Mouse (Mus musculus): Measurements from ENCODE around the gene Acot7. TPM values are rescaled to one million over a fixed set of nuclear protein-coding genes. Genes with fewer than 3 reads are reported as not detected.
A peak's percentile ranks its signal among the peaks of the same experiment; 100 is the strongest.

Acot7 gene
- total and polyA plus RNA-seq, 2 experiments, result 9.3 to 18.4 TPM

GRCm38 (mm10) chr4:152178344-152178864 lies 470 bp downstream of the Acot7 start:
- Histone ChIP-seq H3K36me3 (ENCODE audit: control insufficient read depth, insufficient read depth, low read length) (no peaks in the 10 kb centered on the region), H3K4me3 (ENCODE audit: insufficient read depth, low read depth, low read length) (peak overlapping the region; percentile 88), H3K9ac (ENCODE audit: low read depth, low read length) (peak overlapping the region; percentile 30), H3K27me3 (ENCODE audit: control insufficient read depth, insufficient read depth, low read length) (no peaks in the 10 kb centered on the region), H3K27ac (replicated peaks; ENCODE audit: insufficient read depth, low read depth, low read length) (no peak overlapping the region), H3K4me1 (ENCODE audit: control insufficient read depth, insufficient read depth, low read length) (peaks cover 11% of the 10 kb centered on the region; the same call in 1 of the 2 replicates), H3K79me2 (ENCODE audit: control insufficient read depth, insufficient read depth, low read length) (peaks cover 26% of the 10 kb centered on the region)
- TF ChIP-seq POLR2A (IDR thresholded peaks at IDR 0.05; ENCODE audit: extremely low read depth, insufficient read depth, low read length) (no peak), CTCF (IDR thresholded peaks at IDR 0.05; ENCODE audit: low read depth, low read length) (no peak)
- 2% methylated on average over 35 of the region's 35 CpGs for WGBS
- no peak for DNase-seq (ENCODE audit: extremely low read depth, low read depth, low spot score)

GRCm38 (mm10) chr4:152178916-152179705 lies 1.2 kb downstream of the Acot7 start:
- H3K9ac ChIP-seq (ENCODE audit: low read depth, low read length), result no peak overlapping the region
- 50% methylated on average over 16 of the region's 16 CpGs for WGBS
- TF ChIP-seq POLR2A (IDR thresholded peaks at IDR 0.05; ENCODE audit: extremely low read depth, insufficient read depth, low read length), result no peak
- TF ChIP-seq CTCF (IDR thresholded peaks at IDR 0.05; ENCODE audit: low read depth, low read length), result no peak

GRCm38 (mm10) chr4:152179946-152180660 lies 2.2 kb downstream of the Acot7 start:
- peaks cover 13% of the 10 kb centered on the region; the same call in 1 of the 2 replicates for H3K4me1 ChIP-seq (ENCODE audit: control insufficient read depth, insufficient read depth, low read length)
- no peak for TF ChIP-seq CTCF (IDR thresholded peaks at IDR 0.05; ENCODE audit: low read depth, low read length)
- no peak for TF ChIP-seq POLR2A (IDR thresholded peaks at IDR 0.05; ENCODE audit: extremely low read depth, insufficient read depth, low read length)
- H3K4me3 ChIP-seq (ENCODE audit: insufficient read depth, low read depth, low read length), result no peak overlapping the region
- no peak overlapping the region for H3K9ac ChIP-seq (ENCODE audit: low read depth, low read length)
- WGBS, result 91% methylated on average over 16 of the region's 16 CpGs
- H3K36me3 ChIP-seq (ENCODE audit: control insufficient read depth, insufficient read depth, low read length), result no peaks in the 10 kb centered on the region
- DNase-seq (ENCODE audit: extremely low read depth, low read depth, low spot score), result no peak
- no peak overlapping the region for H3K27ac ChIP-seq (replicated peaks; ENCODE audit: insufficient read depth, low read depth, low read length)
- no peaks in the 10 kb centered on the region for H3K27me3 ChIP-seq (ENCODE audit: control insufficient read depth, insufficient read depth, low read length)
- H3K79me2 ChIP-seq (ENCODE audit: control insufficient read depth, insufficient read depth, low read length), result peaks cover 26% of the 10 kb centered on the region

More at GRCm38 (mm10) chr4:152178916-152179705, 1.2 kb downstream of the Acot7 start:
- Histone ChIP-seq H3K36me3 (ENCODE audit: control insufficient read depth, insufficient read depth, low read length) (no peaks in the 10 kb centered on the region), H3K79me2 (ENCODE audit: control insufficient read depth, insufficient read depth, low read length) (peaks cover 26% of the 10 kb centered on the region), H3K4me3 (ENCODE audit: insufficient read depth, low read depth, low read length) (no peak overlapping the region), H3K27me3 (ENCODE audit: control insufficient read depth, insufficient read depth, low read length) (no peaks in the 10 kb centered on the region), H3K27ac (replicated peaks; ENCODE audit: insufficient read depth, low read depth, low read length) (no peak overlapping the region), H3K4me1 (ENCODE audit: control insufficient read depth, insufficient read depth, low read length) (peaks cover 11% of the 10 kb centered on the region; the same call in 1 of the 2 replicates)
- DNase-seq (ENCODE audit: extremely low read depth, low read depth, low spot score), result no peak

GRCm38 (mm10) chr4:152182205-152182604 lies 4.3 kb downstream of the Acot7 start:
- TF ChIP-seq POLR2A (IDR thresholded peaks at IDR 0.05; ENCODE audit: extremely low read depth, insufficient read depth, low read length) (no peak), CTCF (IDR thresholded peaks at IDR 0.05; ENCODE audit: low read depth, low read length) (no peak)
- WGBS, result 87% methylated on average over 10 of the region's 10 CpGs
- Histone ChIP-seq H3K36me3 (ENCODE audit: control insufficient read depth, insufficient read depth, low read length) (no peaks in the 10 kb centered on the region), H3K4me1 (ENCODE audit: control insufficient read depth, insufficient read depth, low read length) (peaks cover 24% of the 10 kb centered on the region), H3K27me3 (ENCODE audit: control insufficient read depth, insufficient read depth, low read length) (no peaks in the 10 kb centered on the region), H3K79me2 (ENCODE audit: control insufficient read depth, insufficient read depth, low read length) (peaks cover 29% of the 10 kb centered on the region), H3K9ac (ENCODE audit: low read depth, low read length) (no peak overlapping the region), H3K27ac (replicated peaks; ENCODE audit: insufficient read depth, low read depth, low read length) (no peak overlapping the region), H3K4me3 (ENCODE audit: insufficient read depth, low read depth, low read length) (no peak overlapping the region)
- DNase-seq (ENCODE audit: extremely low read depth, low read depth, low spot score), result no peak

GRCm38 (mm10) chr4:152184353-152185035 lies 6.6 kb downstream of the Acot7 start:
- TF ChIP-seq CTCF (IDR thresholded peaks at IDR 0.05; ENCODE audit: low read depth, low read length) (0 out of 2 replicates have a peak, but pooled peaks have one; percentile 38), POLR2A (IDR thresholded peaks at IDR 0.05; ENCODE audit: extremely low read depth, insufficient read depth, low read length) (no peak)
- H3K9ac ChIP-seq (ENCODE audit: low read depth, low read length), result no peak overlapping the region
- H3K4me1 ChIP-seq (ENCODE audit: control insufficient read depth, insufficient read depth, low read length), result peaks cover 15% of the 10 kb centered on the region
- H3K36me3 ChIP-seq (ENCODE audit: control insufficient read depth, insufficient read depth, low read length), result no peaks in the 10 kb centered on the region
- no peaks in the 10 kb centered on the region for H3K27me3 ChIP-seq (ENCODE audit: control insufficient read depth, insufficient read depth, low read length)
- peak; percentile 72 for DNase-seq (ENCODE audit: extremely low read depth, low read depth, low spot score)
- H3K79me2 ChIP-seq (ENCODE audit: control insufficient read depth, insufficient read depth, low read length), result peaks cover 22% of the 10 kb centered on the region
- no peak overlapping the region for H3K27ac ChIP-seq (replicated peaks; ENCODE audit: insufficient read depth, low read depth, low read length)
- no peak overlapping the region for H3K4me3 ChIP-seq (ENCODE audit: insufficient read depth, low read depth, low read length)
- WGBS, result 23% methylated on average over 7 of the region's 7 CpGs
